Mouse (Mus musculus) CD8-positive naive resting alpha-beta T cell, adult 57 days (primary cell): ENCODE data around the gene Tac1. TPM values are rescaled to one million over a fixed set of nuclear protein-coding genes. Genes with fewer than 3 reads are reported as not detected.

ENCODE experiments used
- total RNA-seq: library from RNA; stranded (reverse); gene quantifications from one replicate; pipeline ENCODE4 v1.2.4, GENCODE M21; 2023

Tac1 gene
- total RNA-seq: not detected

GRCm38 (mm10) chr6:7554829-7555391 is at the start of gene Tac1:
Gene Tac1, plus strand, starts transcription at chr6:7554879.

Other genes starting within 250 kb of the Tac1 start
- gene Asns, start 138.4 kb downstream of the Tac1 start, total RNA-seq: 5.7 TPM